Mouse (Mus musculus): Measurements from ENCODE around the gene Fgfr2.

Fgfr2 gene

DNA sequence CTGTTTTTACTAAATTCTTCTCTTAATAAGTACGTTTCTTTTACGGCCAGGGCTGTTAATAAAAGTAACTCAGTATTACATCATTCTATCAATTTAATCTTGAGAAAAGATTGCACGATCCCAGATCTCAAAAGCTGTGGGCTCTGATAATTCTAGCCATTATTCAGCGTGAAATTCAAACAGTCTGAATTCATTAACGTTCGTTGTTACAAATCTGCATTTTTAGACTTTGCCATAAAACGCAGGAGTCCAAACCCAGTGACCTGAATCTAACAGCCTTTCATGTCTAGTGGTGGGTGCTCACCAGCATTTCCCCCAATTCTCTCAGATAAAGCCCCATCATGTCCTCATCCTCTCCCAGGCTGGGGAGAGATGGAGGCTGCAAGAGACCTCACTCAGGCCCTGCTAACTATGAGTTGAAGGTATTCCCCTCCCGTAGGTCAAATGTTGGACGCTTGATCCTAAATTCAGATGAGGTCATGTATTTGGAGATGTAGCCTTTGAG is 50.0 kb downstream of the Fgfr2 start:
- TF ChIP-seq GATA4 (IDR thresholded peaks at IDR 0.05; ENCODE audit: insufficient replicate concordance, low read length) = no peak

DNA sequence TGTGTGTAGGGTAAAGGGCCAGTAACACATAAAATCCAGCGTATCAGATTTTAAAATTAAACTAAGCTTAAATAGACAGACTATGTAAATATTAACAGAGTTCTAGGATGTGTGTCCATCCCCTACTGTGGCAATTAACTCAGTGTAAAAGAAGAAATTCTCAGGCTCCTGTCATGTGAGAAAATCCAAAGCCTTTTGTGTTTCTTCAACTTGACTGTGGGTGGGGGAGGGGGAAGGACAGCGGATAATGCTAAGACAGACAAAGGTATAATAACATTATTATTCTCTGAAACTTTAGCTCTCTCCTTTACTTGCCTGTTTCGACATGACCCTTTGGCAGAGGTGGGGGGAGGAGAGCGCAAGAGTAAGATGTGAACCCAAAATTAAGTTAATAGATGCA is 50.6 kb downstream of the Fgfr2 start:
- TF ChIP-seq GATA4 (IDR thresholded peaks at IDR 0.05; ENCODE audit: insufficient replicate concordance, low read length) = no peak

DNA sequence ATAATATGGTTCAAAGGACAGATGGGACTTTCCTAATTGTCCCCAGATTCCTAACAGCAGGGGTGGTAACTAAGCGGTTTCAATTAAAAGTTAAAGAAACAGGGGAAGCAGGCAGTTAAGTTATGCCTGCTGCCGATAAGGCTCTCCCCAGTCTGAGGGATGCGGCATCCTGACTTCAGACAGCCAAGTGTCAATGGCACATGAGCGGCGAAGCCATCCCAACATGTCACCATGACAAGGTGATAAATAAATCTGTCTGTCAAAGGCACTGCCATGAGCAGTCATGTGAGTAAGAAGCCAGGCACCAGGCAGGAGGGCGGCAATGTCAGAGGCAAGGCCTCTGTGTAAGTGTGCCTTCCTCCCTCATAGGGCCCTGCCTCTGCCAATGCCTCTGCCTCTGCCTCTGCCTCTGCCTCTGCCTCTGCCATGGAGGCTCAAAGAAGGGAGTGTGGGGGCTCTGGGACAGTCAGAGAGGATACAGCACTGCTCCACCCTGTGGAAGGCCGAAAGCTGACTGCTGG is 55.8 kb downstream of the Fgfr2 start:
- no peak for TF ChIP-seq GATA4 (IDR thresholded peaks at IDR 0.05; ENCODE audit: insufficient replicate concordance, low read length)

DNA sequence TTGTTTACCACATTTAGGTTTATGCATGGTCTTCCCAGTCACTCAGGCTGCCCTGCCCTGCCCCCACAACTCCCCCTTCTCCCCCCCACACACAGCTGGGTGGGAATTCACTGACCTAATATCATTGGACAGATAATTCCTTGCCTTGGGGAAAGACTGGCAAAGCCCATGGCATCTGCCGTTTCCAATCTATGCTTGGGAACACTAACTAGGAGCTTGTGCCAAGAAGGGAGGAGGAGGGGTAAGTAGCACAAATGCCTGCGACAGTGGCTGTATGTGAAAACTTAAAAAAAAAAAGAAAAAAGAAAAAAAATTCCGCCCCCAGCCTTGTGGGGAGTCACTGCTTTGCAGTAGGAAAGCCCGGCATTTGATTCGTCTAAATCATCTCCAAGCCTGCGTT is 56.4 kb downstream of the Fgfr2 start:
- TF ChIP-seq GATA4 (IDR thresholded peaks at IDR 0.05; ENCODE audit: insufficient replicate concordance, low read length) = no peak

DNA sequence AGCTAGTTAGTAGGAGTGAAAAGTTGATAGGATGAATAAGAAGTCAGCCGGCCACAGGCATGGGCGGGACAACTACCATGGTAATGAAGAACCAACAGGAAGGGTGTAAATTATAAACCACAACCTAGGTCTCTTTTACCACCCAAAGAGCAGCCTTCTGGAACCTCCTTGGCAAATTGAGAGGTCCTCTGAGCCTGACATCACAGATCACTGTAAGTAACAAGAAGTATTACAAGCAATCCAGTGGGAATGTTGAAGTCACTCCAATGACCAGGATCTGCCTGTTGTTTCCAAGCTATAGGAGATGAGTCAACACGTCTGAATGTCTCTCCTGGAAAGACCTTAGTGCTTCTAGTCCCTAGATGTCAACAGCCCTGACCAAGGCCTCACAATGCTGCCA is 61.1 kb downstream of the Fgfr2 start:
- no peak for TF ChIP-seq GATA4 (IDR thresholded peaks at IDR 0.05; ENCODE audit: insufficient replicate concordance, low read length)

DNA sequence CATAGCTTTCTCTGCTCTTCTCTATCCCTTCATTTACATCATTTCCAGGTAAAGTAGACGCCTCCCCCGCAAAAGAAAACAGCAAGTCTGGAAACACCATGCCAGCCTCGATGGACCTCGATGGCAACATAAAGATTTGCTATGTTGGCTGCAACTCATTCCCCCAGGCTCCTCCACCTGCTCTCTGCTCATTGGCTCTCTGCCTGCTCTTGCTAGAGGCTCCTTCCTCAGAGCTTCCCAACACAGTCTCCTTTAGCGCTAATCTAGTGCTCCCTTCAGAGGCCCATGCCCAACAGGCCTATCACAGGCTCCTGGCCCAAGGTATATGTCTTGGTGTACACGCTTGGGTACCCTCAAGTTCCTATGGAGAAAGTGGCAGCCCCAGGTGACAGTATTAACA is 63.0 kb downstream of the Fgfr2 start:
- TF ChIP-seq GATA4 (IDR thresholded peaks at IDR 0.05; ENCODE audit: insufficient replicate concordance, low read length) = no peak

DNA sequence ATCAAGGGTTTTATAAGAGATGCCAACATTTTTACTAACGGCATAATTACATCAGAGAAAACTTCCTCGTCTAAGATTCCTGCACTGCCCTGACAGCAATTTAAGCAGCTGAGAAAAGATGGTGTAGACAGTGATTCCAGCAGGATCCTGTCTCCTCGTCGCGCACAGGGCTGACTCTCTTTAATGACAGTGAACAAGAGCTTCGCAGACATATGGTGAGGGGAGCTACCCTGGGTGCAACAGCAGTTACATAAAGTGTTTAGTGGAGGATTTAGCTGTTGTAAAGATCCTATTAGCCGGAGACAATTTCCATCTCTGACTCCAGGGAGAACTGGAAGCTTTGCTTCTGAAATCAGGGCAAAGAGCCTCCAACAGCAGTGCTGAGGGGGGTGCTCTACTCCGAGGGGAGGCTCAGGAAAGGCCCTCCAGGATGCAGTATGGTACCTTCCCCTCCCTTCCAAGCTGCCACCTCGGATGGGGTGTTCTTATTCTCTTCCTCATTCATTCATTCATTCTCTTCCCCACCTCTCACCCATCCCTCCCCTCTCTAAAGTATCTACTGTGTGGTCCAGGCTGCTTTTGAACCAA is 63.5 kb downstream of the Fgfr2 start:
- TF ChIP-seq GATA4 (IDR thresholded peaks at IDR 0.05; ENCODE audit: insufficient replicate concordance, low read length) = no peak

DNA sequence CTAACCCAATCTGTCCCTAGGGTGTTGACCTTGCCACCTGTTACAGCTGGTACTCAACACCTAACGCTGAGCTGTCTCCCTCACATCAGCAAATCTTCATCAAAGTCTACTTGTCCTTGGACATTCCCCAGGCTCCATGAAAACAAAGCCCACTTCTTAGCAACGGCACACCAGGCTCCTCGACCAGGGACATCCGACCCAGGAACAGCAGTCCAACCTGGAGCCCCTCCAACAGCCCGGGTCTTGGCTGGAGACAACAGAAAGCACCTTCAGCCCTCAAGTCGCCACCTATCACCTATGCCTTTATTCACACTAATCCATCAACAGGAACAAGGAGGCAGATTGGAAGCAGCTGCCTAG is 64.0 kb downstream of the Fgfr2 start:
- TF ChIP-seq GATA4 (IDR thresholded peaks at IDR 0.05; ENCODE audit: insufficient replicate concordance, low read length) = no peak

DNA sequence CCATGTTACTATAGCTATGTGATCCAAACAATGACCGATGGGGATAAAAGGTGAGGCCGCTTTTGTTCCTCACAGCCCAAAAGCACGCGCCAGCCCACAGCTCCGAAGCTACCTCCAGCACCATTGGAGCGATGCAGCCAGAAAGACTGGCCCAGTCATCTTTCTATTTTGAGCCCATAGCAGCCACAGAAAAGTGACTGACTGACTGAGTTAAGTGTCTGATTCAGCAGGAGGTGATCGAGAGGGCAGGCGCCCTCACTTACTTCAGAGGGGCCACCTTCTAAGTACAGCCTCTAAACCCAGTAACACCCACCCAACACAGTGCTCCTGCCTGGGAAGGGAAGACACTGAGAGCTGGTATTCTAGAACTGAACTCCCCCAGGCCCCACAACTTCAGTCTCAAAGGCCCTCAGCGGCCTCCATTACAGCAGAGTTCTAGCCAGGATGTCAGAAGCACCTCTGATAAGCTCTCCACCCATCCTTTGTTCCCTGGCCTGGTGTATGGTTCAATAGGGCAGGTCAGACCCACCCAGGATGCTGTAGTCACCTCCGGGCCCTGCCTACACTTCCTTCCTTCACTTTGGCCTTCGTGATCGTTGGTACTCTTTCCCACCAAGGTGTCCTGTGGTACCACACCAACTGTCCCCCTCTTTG is 64.5 kb downstream of the Fgfr2 start:
- TF ChIP-seq GATA4 (IDR thresholded peaks at IDR 0.05; ENCODE audit: insufficient replicate concordance, low read length) = no peak

DNA sequence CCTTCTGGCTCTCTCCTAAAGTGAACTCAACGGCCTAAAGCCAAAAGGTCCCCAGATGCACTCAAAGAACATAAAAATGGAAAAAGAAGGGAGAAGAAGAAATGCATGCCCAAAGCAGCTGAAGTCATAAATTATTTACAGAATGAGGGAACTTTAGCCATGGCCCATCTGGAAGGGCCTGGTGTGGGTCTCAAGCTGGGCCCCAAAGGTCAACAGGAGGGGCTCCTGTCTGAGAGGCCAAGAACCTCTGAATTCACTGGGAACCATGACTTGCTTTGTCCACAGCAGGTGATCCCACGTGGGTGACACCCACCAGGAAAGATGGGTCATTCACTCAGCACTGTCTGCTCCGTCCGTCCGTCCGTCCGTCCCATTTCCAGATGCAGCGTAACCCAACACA is 66.2 kb downstream of the Fgfr2 start:
- TF ChIP-seq GATA4 (IDR thresholded peaks at IDR 0.05; ENCODE audit: insufficient replicate concordance, low read length) = no peak

DNA sequence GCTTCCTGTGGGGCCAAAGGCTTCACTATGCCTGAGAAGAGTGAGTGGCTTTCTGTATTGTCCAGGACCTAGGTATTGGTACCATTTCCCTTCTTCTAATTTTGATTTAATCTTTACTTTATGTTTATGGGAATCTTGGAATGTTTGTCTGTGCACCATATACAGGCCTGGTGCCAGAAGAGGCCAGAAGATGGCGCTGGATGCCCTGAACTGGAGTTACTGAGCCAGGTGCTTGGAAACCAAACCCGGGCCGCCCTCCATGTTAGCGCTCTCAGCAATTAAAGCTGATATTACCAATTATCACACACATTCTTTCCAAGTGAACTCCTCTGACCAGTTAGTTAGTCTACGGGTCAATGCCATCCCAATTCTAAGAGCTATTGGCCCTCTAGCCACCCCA is 68.7 kb downstream of the Fgfr2 start:
- TF ChIP-seq GATA4 (IDR thresholded peaks at IDR 0.05; ENCODE audit: insufficient replicate concordance, low read length) = no peak

DNA sequence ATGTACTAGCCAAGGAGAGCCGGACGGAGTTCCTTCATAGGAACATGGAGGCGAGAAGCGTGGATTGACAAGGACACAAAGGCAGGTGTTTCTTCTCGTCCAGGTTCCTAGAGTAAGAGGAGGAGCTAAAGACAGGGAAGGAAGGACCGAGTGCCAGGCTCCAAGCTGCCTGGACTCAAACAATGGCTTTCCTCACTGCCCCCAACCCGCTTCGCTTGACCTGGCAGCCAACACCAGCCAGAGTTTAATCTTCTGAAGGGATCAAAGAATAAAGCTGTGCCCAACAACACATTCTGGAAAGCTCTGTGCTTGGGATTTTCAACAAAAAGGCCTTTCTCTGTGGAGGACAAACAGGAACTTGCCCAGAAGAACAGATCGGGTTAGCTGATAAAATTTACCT is 69.4 kb downstream of the Fgfr2 start:
- no peak for TF ChIP-seq GATA4 (IDR thresholded peaks at IDR 0.05; ENCODE audit: insufficient replicate concordance, low read length)

DNA sequence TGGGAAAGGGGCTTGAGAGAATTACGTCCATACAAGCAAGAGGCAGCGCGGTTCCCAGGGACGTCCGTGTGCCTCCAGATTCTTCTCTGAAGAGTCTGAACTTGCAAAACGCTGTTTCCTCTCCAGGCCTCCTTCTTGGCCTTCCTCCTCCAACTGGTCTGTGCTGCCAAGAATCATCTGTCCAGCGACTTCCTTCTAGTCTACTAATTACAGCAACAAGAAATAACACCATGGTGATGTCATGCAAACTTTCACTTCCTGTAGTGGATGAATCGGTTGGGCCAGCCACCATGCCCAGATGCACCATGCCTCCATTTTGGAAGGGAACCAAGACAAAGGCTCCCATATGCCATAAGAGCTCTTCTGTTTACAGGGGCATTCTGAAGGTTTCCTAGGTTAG is 70.3 kb downstream of the Fgfr2 start:
- TF ChIP-seq GATA4 (IDR thresholded peaks at IDR 0.05; ENCODE audit: insufficient replicate concordance, low read length) = no peak; the same call in 1 of the 2 replicates

DNA sequence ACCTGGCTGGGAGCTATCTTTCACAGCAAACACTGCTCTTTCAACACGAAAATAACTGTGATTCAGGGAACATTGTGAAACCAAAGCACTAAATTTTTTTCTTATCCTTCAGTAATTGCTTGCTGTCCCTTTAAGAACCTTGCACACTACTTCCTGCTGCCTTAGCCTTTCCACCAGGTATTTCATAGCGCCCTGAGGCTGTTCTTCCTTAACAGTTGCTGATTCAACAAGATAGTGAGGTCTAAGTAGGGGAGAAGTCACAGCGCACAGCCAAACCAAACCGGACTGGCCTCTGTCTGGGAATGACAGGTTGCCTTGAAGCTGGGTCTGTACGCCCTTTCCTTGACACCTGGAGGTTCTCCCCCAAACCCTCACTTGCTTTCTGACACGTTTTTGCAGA is 72.5 kb downstream of the Fgfr2 start:
- no peak for TF ChIP-seq GATA4 (IDR thresholded peaks at IDR 0.05; ENCODE audit: insufficient replicate concordance, low read length)

DNA sequence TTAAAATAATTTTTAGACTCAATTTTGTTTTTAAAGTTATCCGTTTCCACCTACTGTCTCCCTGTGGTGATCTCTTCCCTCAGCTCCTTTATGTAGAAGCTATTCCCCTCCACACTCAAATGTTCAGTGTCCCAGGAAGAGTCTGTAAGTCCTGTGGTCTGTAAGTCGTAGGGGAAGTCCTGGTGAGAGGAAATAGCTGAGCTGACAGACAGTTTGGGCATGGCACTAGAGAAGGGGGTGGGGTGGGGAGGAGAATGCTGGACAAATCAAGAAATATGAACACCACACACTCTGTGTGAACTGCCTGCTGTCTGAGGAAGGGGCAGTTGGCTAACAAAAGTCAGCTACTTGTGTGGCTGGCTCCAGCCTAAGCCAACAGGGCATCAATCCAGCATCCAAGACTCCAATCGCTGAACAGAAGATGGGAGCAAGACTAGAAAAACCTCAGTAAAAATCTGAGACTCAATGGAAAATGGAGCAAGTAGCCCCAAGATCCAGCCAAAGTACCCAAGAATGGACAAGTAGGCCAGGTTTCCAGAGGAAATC is 75.0 kb downstream of the Fgfr2 start:
- TF ChIP-seq GATA4 (IDR thresholded peaks at IDR 0.05; ENCODE audit: insufficient replicate concordance, low read length) = no peak

DNA sequence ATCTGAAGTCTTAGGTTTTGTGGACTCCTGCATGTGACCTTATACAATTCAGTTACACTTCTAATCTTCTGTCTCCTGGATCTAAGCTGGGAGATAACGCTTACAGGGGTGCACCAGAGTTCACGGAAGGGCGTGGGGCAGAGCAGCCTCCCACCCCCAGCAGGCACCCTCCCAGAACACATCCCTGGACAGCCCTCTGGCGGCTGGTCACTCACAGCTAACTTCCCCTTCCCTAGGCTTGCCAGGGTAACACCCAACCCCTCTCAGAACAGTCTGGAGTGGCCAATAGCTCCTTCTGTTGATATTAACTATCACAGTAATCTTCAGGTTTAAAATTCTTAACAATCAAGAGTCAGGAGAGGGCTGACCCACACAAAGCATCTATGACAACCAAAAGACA is 75.9 kb downstream of the Fgfr2 start:
- TF ChIP-seq GATA4 (IDR thresholded peaks at IDR 0.05; ENCODE audit: insufficient replicate concordance, low read length) = no peak
